Mouse (Mus musculus) neural tube, embryonic 11.5 days (tissue): ENCODE data around the gene Tctn3. TPM values are rescaled to one million over a fixed set of nuclear protein-coding genes. Genes with fewer than 3 reads are reported as not detected.
"Not testable (repeated sequence)": the region's sequence is repeated elsewhere in the genome, so short reads cannot be mapped to it uniquely, and the experiment has no call there.

ENCODE experiments used
- ATAC-seq: fragments of 200-750 bp; cut with Nextera tagmentation; 2 replicates; pipeline ENCODE4 v1.8.0; 2017; ENCODE audit warnings: moderate number of reproducible peaks, mild to moderate bottlenecking, moderate TSS enrichment, moderate library complexity; ENCODE audit not compliant: insufficient read depth, low FRiP score, low TSS enrichment
- DNase-seq: peaks from one replicate; pipeline ENCODE4 v3.0.0-alpha.2; 2015; ENCODE audit warnings: low spot score
- H3K27ac ChIP-seq: fragments of 300-500 bp; sonication (generic); 2 replicates; pipeline ENCODE4 v1.5.1; 2014; ENCODE audit warnings: low read depth, mild to moderate bottlenecking, low read length
- H3K27me3 ChIP-seq: fragments of 300-500 bp; sonication (generic); 2 replicates; pipeline ENCODE4 v1.6.1; 2014; ENCODE audit warnings: mild to moderate bottlenecking, low read length, mixed read lengths; ENCODE audit not compliant: control insufficient read depth, insufficient read depth
- H3K36me3 ChIP-seq: fragments of 300-500 bp; sonication (generic); 2 replicates; pipeline ENCODE4 v1.6.1; 2014; ENCODE audit warnings: mild to moderate bottlenecking, low read length, moderate library complexity, mixed read lengths; ENCODE audit not compliant: control insufficient read depth, insufficient read depth
- H3K4me1 ChIP-seq: fragments of 300-500 bp; sonication (generic); 2 replicates; pipeline ENCODE4 v1.6.1; 2014; ENCODE audit warnings: low read length, mixed read lengths; ENCODE audit not compliant: control insufficient read depth, insufficient read depth
- H3K4me2 ChIP-seq: fragments of 300-500 bp; sonication (generic); 2 replicates; pipeline ENCODE4 v1.6.1; 2014; ENCODE audit warnings: low read depth, mild to moderate bottlenecking, moderate library complexity
- H3K4me3 ChIP-seq: fragments of 300-500 bp; sonication (generic); 2 replicates; pipeline ENCODE4 v1.5.1; 2014; ENCODE audit warnings: low read depth, low read length
- H3K9ac ChIP-seq: fragments of 300-500 bp; sonication (generic); 2 replicates; pipeline ENCODE4 v1.6.1; 2014; ENCODE audit warnings: mild to moderate bottlenecking, low read length
- H3K9me3 ChIP-seq: fragments of 300-500 bp; sonication (generic); 2 replicates; pipeline ENCODE4 v1.6.1; 2016; ENCODE audit warnings: low read length; ENCODE audit not compliant: control insufficient read depth
- whole genome bisulfite sequencing: fragments of 180-500 bp; shearing (Covaris S2); extraction: QIAGEN DNeasy Blood & Tissue Kit; methylation state at CpG from one replicate; pipeline ENCODE4 v1.1.7; 2014; 5-methylcytosine and 5-hydroxymethylcytosine counted together
- polyA plus RNA-seq: library from polyadenylated mRNA; unstranded; fragments of >200 nt; fragmentation: Nextera tagmentation; extraction: Ambion mirVana; gene quantifications from 2 replicates; pipeline ENCODE4 v1.2.1, GENCODE M21; 2014

Tctn3 gene
- polyA plus RNA-seq, 1 experiment from 2014 or later, result 10.0 TPM

DNA sequence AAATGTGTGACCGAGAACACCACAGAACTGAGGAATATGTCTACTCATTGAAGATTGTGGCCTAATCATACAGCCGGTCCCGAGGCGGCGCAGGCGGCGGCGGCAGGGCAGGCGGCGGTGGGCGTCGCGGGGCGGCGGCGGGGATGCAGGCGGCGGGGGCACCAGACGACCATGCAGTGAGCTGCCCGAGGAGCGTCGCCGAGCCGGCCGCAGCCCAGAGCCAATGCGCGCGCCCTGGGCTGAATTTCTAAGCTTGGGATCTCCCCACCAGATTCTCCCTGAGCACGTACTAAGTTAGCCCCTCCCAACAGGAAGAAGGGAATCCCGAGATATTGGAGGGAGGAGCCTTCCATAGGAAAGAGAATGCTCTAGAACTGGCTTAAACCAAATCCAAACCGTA is 50.5 kb downstream of the Tctn3 start:
- DNase-seq, H3K27me3 ChIP-seq, H3K9ac ChIP-seq, H3K27ac ChIP-seq, H3K9me3 ChIP-seq, H3K4me3 ChIP-seq, H3K4me1 ChIP-seq, H3K4me2 ChIP-seq: not testable (repeated sequence)
- WGBS, result 67% methylated on average over 12 of the region's 31 CpGs
- H3K36me3 ChIP-seq, result peaks cover 30% of the 10 kb centered on the region
- peak; percentile 55; the same call in 1 of the 2 replicates for ATAC-seq

DNA sequence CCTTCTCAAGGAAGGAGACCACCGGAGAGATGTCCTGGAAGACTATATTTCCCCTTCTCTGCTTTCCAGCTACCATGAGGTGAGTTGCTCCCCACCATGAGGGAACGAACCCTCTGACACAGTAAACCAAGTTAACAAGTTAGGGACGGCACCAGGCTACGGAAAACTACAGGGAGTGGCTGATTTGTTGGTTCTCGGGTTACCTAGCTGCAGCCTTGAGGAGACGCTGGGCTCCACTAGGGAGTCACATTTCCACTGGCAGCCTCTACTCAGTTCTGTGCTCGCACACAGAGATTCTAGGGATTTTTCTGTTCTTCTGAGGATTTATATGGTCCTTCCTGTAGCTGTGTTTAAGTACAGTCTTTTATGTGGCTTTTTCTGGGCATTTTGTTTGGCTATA is 56.0 kb downstream of the Tctn3 start:
- no peak overlapping the region for H3K27ac ChIP-seq
- no peaks in the 10 kb centered on the region for H3K4me1 ChIP-seq
- H3K4me2 ChIP-seq, result no peak overlapping the region
- H3K27me3 ChIP-seq, result no peaks in the 10 kb centered on the region
- H3K36me3 ChIP-seq, result peaks cover 19% of the 10 kb centered on the region
- no peak overlapping the region for H3K4me3 ChIP-seq
- no peaks in the 10 kb centered on the region for H3K9me3 ChIP-seq
- ATAC-seq, result no peak
- H3K9ac ChIP-seq, result no peak overlapping the region
- DNase-seq, result no peak
- 81% methylated on average over 7 of the region's 7 CpGs for WGBS

DNA sequence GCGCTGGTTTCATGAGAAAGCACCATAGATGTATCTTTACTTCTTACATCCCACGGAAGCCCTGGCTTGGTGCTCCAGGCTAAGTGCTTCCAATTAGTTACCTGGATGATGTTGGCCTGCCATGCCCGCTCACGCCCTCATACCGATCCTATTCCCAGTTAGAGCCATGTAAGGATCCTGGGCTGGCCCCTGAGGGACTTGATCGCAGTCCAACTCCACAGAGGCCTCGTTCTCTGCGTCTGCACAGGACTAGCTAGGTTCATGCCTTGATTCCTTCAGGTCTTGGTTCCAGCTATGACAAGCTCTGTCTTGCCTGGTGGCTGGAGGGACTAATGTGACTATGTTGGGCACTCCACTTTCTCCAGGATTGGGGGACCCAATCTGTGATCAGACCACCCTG is 56.9 kb downstream of the Tctn3 start:
- H3K36me3 ChIP-seq, result peaks cover 19% of the 10 kb centered on the region
- H3K4me2 ChIP-seq, result no peak overlapping the region

DNA sequence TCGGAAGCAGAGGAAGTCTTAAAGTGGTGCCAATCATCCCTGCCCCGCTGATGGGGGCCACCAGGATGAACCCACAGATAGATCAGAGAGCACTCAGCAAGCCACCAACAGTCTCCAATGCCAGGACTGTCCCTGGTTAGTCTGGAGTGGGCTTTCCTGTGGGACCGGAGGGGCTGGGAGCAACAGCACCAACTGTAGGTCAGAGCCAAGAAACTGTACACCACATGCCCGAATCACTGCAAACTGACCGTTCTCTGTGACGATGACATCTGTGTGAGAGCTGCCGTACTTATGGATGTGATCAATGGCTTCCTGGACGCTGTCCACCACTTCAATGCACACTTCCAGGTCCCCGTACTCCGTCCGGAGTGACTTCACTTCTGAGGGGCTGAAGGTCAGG is 57.7 kb downstream of the Tctn3 start:
- no peaks in the 10 kb centered on the region for H3K27me3 ChIP-seq
- DNase-seq (no peak), ATAC-seq (no peak)
- no peak overlapping the region for H3K4me3 ChIP-seq
- no peak overlapping the region for H3K9ac ChIP-seq
- peaks cover 19% of the 10 kb centered on the region for H3K36me3 ChIP-seq
- no peaks in the 10 kb centered on the region for H3K9me3 ChIP-seq
- H3K4me2 ChIP-seq, result no peak overlapping the region
- no peak overlapping the region for H3K27ac ChIP-seq
- 94% methylated on average over 11 of the region's 11 CpGs for WGBS
- H3K4me1 ChIP-seq, result no peaks in the 10 kb centered on the region

More for the DNA sequence above, 56.9 kb downstream of the Tctn3 start:
- 96% methylated on average over 8 of the region's 8 CpGs for WGBS
- Histone ChIP-seq H3K4me3 (no peak overlapping the region), H3K27ac (no peak overlapping the region), H3K4me1 (no peaks in the 10 kb centered on the region), H3K9ac (no peak overlapping the region), H3K9me3 (no peaks in the 10 kb centered on the region), H3K27me3 (no peaks in the 10 kb centered on the region)
- ATAC-seq (no peak), DNase-seq (no peak)

DNA sequence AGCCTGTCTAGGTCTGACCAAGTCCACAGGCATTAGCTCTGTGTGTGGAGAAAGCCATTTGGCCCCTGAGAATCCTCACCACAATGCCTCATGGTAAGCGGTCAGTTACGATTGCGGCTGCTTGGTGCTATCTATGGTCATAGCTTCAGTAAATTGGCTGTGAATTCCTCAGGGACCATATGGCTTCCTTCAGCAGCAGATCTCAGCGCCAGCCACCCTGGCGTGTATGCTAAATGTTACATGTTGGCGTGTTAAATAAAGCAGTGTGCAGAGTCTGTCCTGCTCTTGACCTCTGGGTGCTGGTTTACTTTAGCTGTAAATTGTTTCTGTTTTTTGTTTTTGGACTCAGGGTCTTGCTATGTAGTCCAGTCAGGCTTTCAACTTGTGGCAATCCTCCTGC is 58.2 kb downstream of the Tctn3 start:
- Histone ChIP-seq H3K27me3 (no peaks in the 10 kb centered on the region), H3K36me3 (peaks cover 19% of the 10 kb centered on the region), H3K9ac (no peak overlapping the region), H3K4me3 (no peak overlapping the region), H3K4me2 (no peak overlapping the region), H3K4me1 (no peaks in the 10 kb centered on the region), H3K9me3 (no peaks in the 10 kb centered on the region), H3K27ac (no peak overlapping the region)
- DNase-seq (no peak), ATAC-seq (no peak)
- WGBS, result 87% methylated on average over 6 of the region's 6 CpGs

DNA sequence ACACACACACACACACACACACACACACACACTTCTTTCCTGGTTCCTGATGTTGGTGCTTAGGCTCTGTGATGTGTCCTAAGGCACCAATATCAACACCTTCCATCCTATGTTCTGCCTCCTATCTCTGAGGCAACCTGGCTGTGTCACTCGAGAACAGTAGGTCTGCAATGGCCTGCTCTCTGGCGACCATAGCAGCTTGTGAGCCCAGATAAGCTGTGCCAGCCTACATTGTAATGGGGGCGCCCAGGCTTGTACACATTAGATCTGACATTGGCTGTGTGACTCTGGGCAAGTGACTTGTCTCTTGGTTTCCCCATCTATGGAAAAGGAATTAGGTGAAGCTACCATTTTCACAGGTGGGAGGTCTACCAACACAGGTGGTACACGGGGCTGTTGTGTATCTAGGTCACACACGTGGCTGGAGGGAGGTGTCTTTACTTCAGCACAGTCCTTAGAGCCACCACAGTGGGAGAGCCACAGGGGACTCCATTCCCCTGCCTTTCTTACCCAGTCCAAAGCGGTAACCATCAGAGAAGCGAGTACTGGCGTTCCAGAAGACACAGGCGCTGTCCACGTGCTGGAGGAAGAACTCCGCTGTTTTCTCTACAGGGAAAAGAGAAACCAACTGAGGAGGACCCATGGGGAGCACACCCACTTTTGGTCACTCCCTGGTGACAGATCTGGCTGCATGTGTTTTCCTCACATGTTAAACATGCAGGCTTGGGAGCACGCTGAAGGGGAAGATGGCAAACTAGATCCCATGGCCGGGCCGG is 58.8 kb downstream of the Tctn3 start:
- 89% methylated on average over 14 of the region's 14 CpGs for WGBS
- Histone ChIP-seq H3K36me3 (peaks cover 19% of the 10 kb centered on the region), H3K4me1 (no peaks in the 10 kb centered on the region), H3K27ac (no peak overlapping the region), H3K4me3 (no peak overlapping the region), H3K27me3 (no peaks in the 10 kb centered on the region), H3K9me3 (no peaks in the 10 kb centered on the region), H3K9ac (no peak overlapping the region), H3K4me2 (no peak overlapping the region)
- DNase-seq, result no peak
- ATAC-seq, result no peak

GRCm38 (mm10) chr19:40549516-40550135 is 62.4 kb downstream of the Tctn3 start:
- H3K36me3 ChIP-seq, result peaks cover 7% of the 10 kb centered on the region
- DNase-seq (no peak), ATAC-seq (no peak)
- H3K4me2 ChIP-seq, result no peak overlapping the region
- H3K4me3 ChIP-seq, result no peak overlapping the region
- H3K4me1 ChIP-seq, result no peaks in the 10 kb centered on the region
- no peaks in the 10 kb centered on the region for H3K9me3 ChIP-seq
- H3K27me3 ChIP-seq, result no peaks in the 10 kb centered on the region
- no peak overlapping the region for H3K9ac ChIP-seq
- WGBS, result 61% methylated on average over 6 of the region's 6 CpGs
- H3K27ac ChIP-seq, result no peak overlapping the region

GRCm38 (mm10) chr19:40548796-40549515 is 63.1 kb downstream of the Tctn3 start:
- ATAC-seq (no peak), DNase-seq (no peak)
- Histone ChIP-seq H3K27ac (no peak overlapping the region), H3K4me3 (no peak overlapping the region), H3K4me1 (no peaks in the 10 kb centered on the region), H3K36me3 (peaks cover 4% of the 10 kb centered on the region; the same call in 1 of the 2 replicates), H3K27me3 (no peaks in the 10 kb centered on the region), H3K9me3 (no peaks in the 10 kb centered on the region), H3K9ac (no peak overlapping the region), H3K4me2 (no peak overlapping the region)
- WGBS, result 25% methylated on average over 5 of the region's 5 CpGs
